Mouse (Mus musculus) fat pad, adult 2 months (tissue): ENCODE measurements around the gene Sun3.

Experiments used
- DNase-seq: peaks from one replicate; pipeline ENCODE4 v3.0.0-alpha.2; 2011; ENCODE audit warnings: low read depth, low spot score; ENCODE audit errors: extremely low read depth

Sun3 gene

GRCm38 (mm10) chr11:9048703-9049060 is at the start of gene Sun3:
Gene Sun3, minus strand, starts transcription at chr11:9048991.
- no peak for DNase-seq

GRCm38 (mm10) chr11:9076444-9076843 is 27.7 kb upstream of the Sun3 start:
- no peak for DNase-seq

- no peak for DNase-seq
Observed at GRCm38 (mm10) chr11:9060484-9060883, 11.7 kb upstream of the Sun3 start.

GRCm38 (mm10) chr11:9060029-9060428 is 11.2 kb upstream of the Sun3 start:
- DNase-seq: no peak

GRCm38 (mm10) chr11:9057711-9058110 is 8.9 kb upstream of the Sun3 start:
- no peak for DNase-seq

- DNase-seq: no peak
Observed at GRCm38 (mm10) chr11:9056937-9057336, 8.1 kb upstream of the Sun3 start.

GRCm38 (mm10) chr11:9051895-9052294 is 3.1 kb upstream of the Sun3 start:
- peak; percentile 78 for DNase-seq

GRCm38 (mm10) chr11:9050241-9050640 is 1.4 kb upstream of the Sun3 start:
- no peak for DNase-seq

GRCm38 (mm10) chr11:9048011-9048702 is 634 bp downstream of the Sun3 start, which contains the start of gene Gm11992:
Gene Gm11992, plus strand, starts transcription at chr11:9048594.
- peak; percentile 28 for DNase-seq

- no peak for DNase-seq
Observed at GRCm38 (mm10) chr11:9047044-9047443, 1.7 kb downstream of the Sun3 start.

GRCm38 (mm10) chr11:9046546-9046945 is 2.2 kb downstream of the Sun3 start:
- no peak for DNase-seq

- DNase-seq: no peak
Observed at GRCm38 (mm10) chr11:9031530-9031929, 17.3 kb downstream of the Sun3 start.

- DNase-seq: no peak
Observed at GRCm38 (mm10) chr11:9025211-9025610, 23.6 kb downstream of the Sun3 start.

GRCm38 (mm10) chr11:9024782-9025181 is 24.0 kb downstream of the Sun3 start:
- no peak for DNase-seq

GRCm38 (mm10) chr11:9020207-9020606 is 28.6 kb downstream of the Sun3 start:
- no peak for DNase-seq

- peak; percentile 73 for DNase-seq
Observed at GRCm38 (mm10) chr11:9018491-9019267, 30.1 kb downstream of the Sun3 start.

- DNase-seq: no peak
Observed at GRCm38 (mm10) chr11:9014740-9015139, 34.1 kb downstream of the Sun3 start.

GRCm38 (mm10) chr11:9011348-9011747 is 37.4 kb downstream of the Sun3 start:
- no peak for DNase-seq

GRCm38 (mm10) chr11:9010853-9011339 is 37.9 kb downstream of the Sun3 start, which contains the start of gene Hus1:
Gene Hus1, minus strand, starts transcription at chr11:9011191.
- no peak for DNase-seq

GRCm38 (mm10) chr11:9010416-9010815 is 38.4 kb downstream of the Sun3 start:
- peak; percentile 19 for DNase-seq

GRCm38 (mm10) chr11:9008761-9009160 is 40.0 kb downstream of the Sun3 start:
- DNase-seq: no peak

- DNase-seq: no peak
Observed at GRCm38 (mm10) chr11:8988084-8988483, 60.7 kb downstream of the Sun3 start.
